Mouse (Mus musculus): ENCODE measurements around the gene Ankrd33b.

- no peak for TF ChIP-seq CTCF (IDR thresholded peaks at IDR 0.05; ENCODE audit: borderline replicate concordance, insufficient read depth, low read length)
- no peak for TF ChIP-seq POLR2A (IDR thresholded peaks at IDR 0.05; ENCODE audit: low read depth, low read length)
Observed at GRCm38 (mm10) chr15:31348241-31348640, 19.3 kb downstream of the Ankrd33b start.

All from embryonic fibroblast, embryonic 13.5 days (primary cell).